Comparison of ENCODE assay signal across 10 mouse cellular contexts in genomic region chr7:113242688-113243087, GRCm38 (mm10). TPM values are rescaled to one million over a fixed set of nuclear protein-coding genes. Genes with fewer than 3 reads are reported as not detected.
DNase-seq lines count a peak whose midpoint lies in the region; TF ChIP-seq lines count a peak whose summit lies in the region.
"Had no signal": no experiment of that assay in that cellular context is flagged by ENCODE, and none has a peak within 500 bp of the region (broad histone marks: within the 10 kb centered on the region; RNA-seq: fewer than 3 reads in every experiment).

No protein-coding gene starts in this region.

- TF ChIP-seq CTCF in left cerebral cortex, adult 2 months (IDR thresholded peaks at IDR 0.05): no peak

- H3K27ac ChIP-seq in left cerebral cortex, adult 2 months: peak overlapping the region; percentile 13
- H3K27ac ChIP-seq: liver, embryonic 15.5 days had no signal

- no peak overlapping the region for H3K4me3 ChIP-seq in left cerebral cortex, adult 2 months
- H3K4me3 ChIP-seq: erythroblast, embryonic 14.5 days; liver, embryonic 15.5 days had no signal

- DNase-seq in left cerebral cortex, adult 2 months (ENCODE audit: extremely low spot score in 1 of 2, low spot score in 2 of 2): no peak
- no peak for DNase-seq in left cerebral cortex, adult 8-10 months (ENCODE audit: low spot score in 2 of 2)
- peak; percentile 71 to 89 for DNase-seq in adrenal gland, adult (ENCODE audit: inconsistent age in 2 of 2, low spot score in 1 of 2)
- peak; percentile 93 for DNase-seq in cerebellum, adult 9-11 months
- peak; percentile 80 for DNase-seq in kidney, postnatal 10 days
- peak; percentile 40 to 71 for DNase-seq in urinary bladder, postnatal 36 days (ENCODE audit: low spot score in 2 of 2)
- no peak for DNase-seq in embryo, embryonic 10.5 days (ENCODE audit: low spot score)
- no peak for DNase-seq in thymus, postnatal 25 days

- intact Hi-C loops in left cerebral cortex, adult 2 months (cut with DNase I): no loop called here

RNA-seq across cellular contexts. Expression of gene Arntl, which starts 35.4 kb away (rescaled TPM):
- total RNA-seq in left cerebral cortex, adult 2 months (2021): 10 to 100 TPM; 41.6 to 50.4 TPM
- 10 to 100 TPM; 29.6 to 37.8 (median 30.6) TPM for total RNA-seq in left cerebral cortex, adult 8-10 months (2022)

Comparison
In these comparisons a context has a peak if more than half of its experiments do, and no peak if none do; other contexts are left out.
1. DNase-seq: peak in adrenal gland, adult (2 of 2), cerebellum, adult 9-11 months (single experiment), kidney, postnatal 10 days (single experiment) and urinary bladder, postnatal 36 days (2 of 2); none in left cerebral cortex, adult 2 months (0 of 2), left cerebral cortex, adult 8-10 months (0 of 2), embryo, embryonic 10.5 days (single experiment) and thymus, postnatal 25 days (single experiment).